In genomic region chr3:32736244-32737171, GRCm38 (mm10) we compare ENCODE assay signal across 8 mouse cellular contexts. TPM values are rescaled to one million over a fixed set of nuclear protein-coding genes. Genes with fewer than 3 reads are reported as not detected.
DNase-seq lines count a peak whose midpoint lies in the region; ATAC-seq lines count a peak whose summit lies in the region.

TSS of gene Ndufb5 (plus strand) at chr3:32736990.

- H3K4me1 ChIP-seq in hindbrain, embryonic 12.5 days: peaks cover 22% of the 10 kb centered on the region

- WGBS in hindbrain, embryonic 12.5 days: under 1% methylated on average over 62 of the region's 62 CpGs

- peak; percentile 98 for ATAC-seq in hindbrain, embryonic 12.5 days (ENCODE audit: low FRiP score)

- H3K4me3 ChIP-seq in hindbrain, embryonic 12.5 days: peak within 1 kb of the TSS; percentile 91

- peak within 1 kb of the TSS; percentile 84 for H3K4me2 ChIP-seq in hindbrain, embryonic 12.5 days (replicated peaks)

- H3K9me3 ChIP-seq in hindbrain, embryonic 12.5 days (replicated peaks): no peaks in the 10 kb centered on the region

- H3K27me3 ChIP-seq in hindbrain, embryonic 12.5 days: no peaks in the 10 kb centered on the region

- DNase-seq in NIH3T3 (ENCODE audit: low read depth): peak; percentile 99
- peak; percentile 96 to 98 for DNase-seq in cerebellum, postnatal 10 days
- DNase-seq in frontal cortex, postnatal 10 days (ENCODE audit: low spot score in 2 of 2): peak; percentile 97 to 99
- DNase-seq in layer of hippocampus, postnatal 14 days (ENCODE audit: low spot score in 2 of 2): peak; percentile 99 to 100
- peak; percentile 97 for DNase-seq in lung, postnatal 14 days
- DNase-seq in retina, adult 2 months (ENCODE audit: low read depth, low spot score): peak; percentile 100
- peak; percentile 97 for DNase-seq in thymus, postnatal 36 days

- H3K36me3 ChIP-seq in hindbrain, embryonic 12.5 days: peaks cover 26% of the 10 kb centered on the region

- peak within 1 kb of the TSS; percentile 79 for H3K9ac ChIP-seq in hindbrain, embryonic 12.5 days

- H3K27ac ChIP-seq in hindbrain, embryonic 12.5 days: peak within 1 kb of the TSS; percentile 88

RNA-seq across cellular contexts. Expression of gene Ndufb5, which starts in this region (rescaled TPM):
- 277 and 293 TPM in 2 replicates for polyA plus RNA-seq in hindbrain, embryonic 12.5 days (2016; fragmentation: Nextera tagmentation; extraction: Ambion mirVana)
- 100 to 1,000 TPM; 196 TPM for total RNA-seq in layer of hippocampus, postnatal 14 days (2021)

Comparison
In these comparisons a context has a peak if more than half of its experiments do, and no peak if none do; other contexts are left out.
1. Peak in every context shown above with its lines: DNase-seq, ATAC-seq, H3K4me3 ChIP-seq and H3K27ac ChIP-seq.